Mouse (Mus musculus): ENCODE measurements around the gene Hist2h2be. TPM values are rescaled to one million over a fixed set of nuclear protein-coding genes. Genes with fewer than 3 reads are reported as not detected.
"Not testable (repeated sequence)": the region's sequence is repeated elsewhere in the genome, so short reads cannot be mapped to it uniquely, and the experiment has no call there.

Gene Hist2h2be
- polyA plus RNA-seq, 1 experiment from 2014 or later = 6.8 TPM

DNA sequence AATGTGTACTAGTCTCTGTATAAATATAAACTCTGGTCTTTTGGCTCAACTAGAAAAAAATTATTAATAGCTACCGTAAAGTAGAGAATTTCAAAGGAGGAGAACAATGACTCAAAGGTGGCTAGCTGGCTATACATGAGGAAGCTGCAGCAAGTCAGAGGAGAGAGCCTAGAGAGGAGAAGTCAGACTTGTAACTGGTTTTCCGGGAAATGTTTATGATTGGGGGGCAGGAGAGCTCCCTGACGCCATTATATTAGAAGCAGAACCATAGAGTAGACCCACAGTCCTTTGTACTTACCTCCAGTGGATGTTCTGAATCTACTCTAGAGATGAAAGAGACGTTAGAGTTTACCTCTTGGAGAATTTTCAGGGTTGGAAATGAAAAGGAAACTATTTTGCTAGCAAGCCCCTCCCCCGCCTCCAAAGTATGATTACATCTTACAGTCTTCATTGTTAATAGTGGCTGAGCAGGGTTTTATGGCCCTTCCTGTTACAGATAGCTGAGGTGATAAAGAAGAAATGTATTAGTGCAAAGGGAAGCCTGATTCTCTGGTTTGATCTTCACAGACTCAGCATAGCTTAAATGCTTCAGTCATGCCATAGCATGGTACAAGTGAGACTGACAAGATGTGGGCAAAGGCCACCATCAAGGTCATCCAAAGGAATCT lies 35.1 kb downstream of the Hist2h2be start:
- H3K27ac ChIP-seq = peak overlapping the region; percentile 36
- no peaks in the 10 kb centered on the region for H3K36me3 ChIP-seq (ENCODE audit: inconsistent target)
- no peaks in the 10 kb centered on the region for H3K79me2 ChIP-seq (ENCODE audit: inconsistent target)
- H3K4me3 ChIP-seq (ENCODE audit: inconsistent target) = no peak overlapping the region
- WGBS (ENCODE audit: missing documents) = 37% methylated on average over 5 of the region's 5 CpGs

DNA sequence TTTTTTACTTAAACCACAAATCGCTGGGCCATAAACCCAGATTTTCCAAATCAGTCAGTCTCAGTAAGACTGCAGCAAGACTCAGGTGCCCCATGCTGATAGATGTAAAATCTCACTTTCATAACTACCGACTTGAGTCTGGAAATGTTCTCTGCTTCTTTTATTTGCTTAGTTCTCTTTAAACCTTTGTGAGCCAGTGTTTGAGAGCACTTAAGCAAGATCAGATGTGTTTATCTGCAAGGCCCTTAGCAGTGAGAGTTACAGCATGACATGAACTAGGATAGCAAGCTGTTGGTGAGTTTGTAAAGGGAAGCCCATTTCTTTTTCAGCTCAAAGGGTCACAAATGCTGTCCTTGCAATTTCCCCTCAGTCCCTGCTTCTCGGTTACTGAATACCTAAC lies 36.3 kb downstream of the Hist2h2be start:
- H3K79me2 ChIP-seq (ENCODE audit: inconsistent target) = no peaks in the 10 kb centered on the region
- WGBS (ENCODE audit: missing documents) = 94% methylated on average over 3 of the region's 3 CpGs
- no peak overlapping the region for H3K4me3 ChIP-seq (ENCODE audit: inconsistent target)
- H3K27ac ChIP-seq = no peak overlapping the region
- no peaks in the 10 kb centered on the region for H3K36me3 ChIP-seq (ENCODE audit: inconsistent target)

DNA sequence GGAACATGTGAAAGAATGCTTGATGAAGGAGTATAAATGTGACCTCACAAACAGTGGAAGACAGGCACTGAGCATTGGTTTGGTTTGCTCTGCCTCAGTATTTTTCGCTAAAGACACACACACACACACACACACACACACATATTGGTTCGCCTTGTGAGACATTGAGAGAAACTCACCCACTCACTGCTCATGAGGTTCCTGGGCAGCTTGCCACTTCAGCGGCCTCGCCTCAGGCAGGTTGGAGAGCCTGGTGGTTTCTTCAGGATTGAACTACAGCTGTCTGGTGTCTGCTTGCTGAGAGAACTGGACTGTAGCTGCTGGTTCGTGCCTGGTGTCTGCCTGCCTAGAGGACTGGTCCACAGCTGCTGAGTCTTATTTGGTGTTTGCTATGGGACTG lies 39.3 kb downstream of the Hist2h2be start:
- no peaks in the 10 kb centered on the region; the same call in 1 of the 2 replicates for H3K79me2 ChIP-seq (ENCODE audit: inconsistent target)
- H3K36me3 ChIP-seq (ENCODE audit: inconsistent target) = no peaks in the 10 kb centered on the region
- H3K4me3 ChIP-seq (ENCODE audit: inconsistent target) = no peak overlapping the region
- H3K27ac ChIP-seq = no peak overlapping the region
- WGBS (ENCODE audit: missing documents) = 97% methylated on average over 5 of the region's 5 CpGs

DNA sequence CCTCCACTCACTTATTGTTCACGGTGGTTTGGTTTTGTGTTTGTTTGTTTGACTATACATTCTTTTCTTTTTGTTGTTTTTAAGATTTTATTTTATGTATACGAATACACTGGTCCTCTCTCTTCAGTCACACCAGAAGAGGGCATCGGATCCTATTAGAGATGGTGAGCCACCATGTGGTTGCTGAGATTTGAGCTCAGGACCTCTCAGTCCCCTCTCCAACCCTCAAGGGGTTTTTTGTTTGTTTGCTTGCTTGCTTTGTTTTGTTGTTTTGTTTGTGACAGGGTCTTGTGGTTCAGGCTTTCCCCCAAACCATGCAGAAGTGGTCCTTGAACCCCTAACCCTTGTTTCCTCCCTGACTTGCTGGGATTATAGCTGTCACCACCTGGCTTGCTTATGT lies 40.7 kb downstream of the Hist2h2be start:
- 100% methylated on average over 1 of the region's 3 CpGs for WGBS (ENCODE audit: missing documents)
- Histone ChIP-seq H3K27ac (peak overlapping the region; percentile 95), H3K4me3 (ENCODE audit: inconsistent target) (peak overlapping the region; percentile 51; the same call in 1 of the 2 replicates), H3K36me3 (ENCODE audit: inconsistent target) (no peaks in the 10 kb centered on the region), H3K79me2 (ENCODE audit: inconsistent target) (no peaks in the 10 kb centered on the region; the same call in 1 of the 2 replicates)

DNA sequence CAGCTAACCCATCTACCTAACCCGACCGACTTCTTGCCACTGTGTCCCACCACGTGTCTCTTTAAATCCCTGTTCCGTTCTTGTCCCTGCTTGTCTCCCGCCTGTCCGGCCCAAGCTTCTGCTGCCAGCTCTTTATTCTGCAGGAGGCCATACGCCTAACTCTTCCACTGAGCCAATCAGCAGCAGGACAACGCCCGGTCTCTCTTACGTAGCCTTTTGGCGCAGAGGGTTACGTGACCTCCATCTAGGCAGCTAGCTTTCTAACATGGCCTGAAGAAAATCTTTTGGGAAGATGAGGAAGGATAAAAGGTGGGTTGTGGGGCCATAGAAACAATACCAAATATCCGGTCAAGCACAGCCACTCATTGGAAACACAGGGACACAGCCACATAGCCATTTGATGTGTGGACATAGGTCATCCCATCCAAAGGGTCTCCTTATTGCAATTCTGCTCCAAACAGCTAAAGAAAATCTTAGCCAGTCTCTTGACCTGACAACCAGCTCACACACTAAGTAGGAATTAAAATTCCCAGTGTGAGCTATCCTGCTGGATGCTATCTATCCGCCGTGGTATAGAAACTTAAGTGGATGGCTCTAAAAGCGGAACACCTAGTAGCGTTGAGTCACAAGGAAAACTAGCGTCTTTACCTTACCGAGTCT lies 41.4 kb downstream of the Hist2h2be start:
- Histone ChIP-seq H3K79me2 (ENCODE audit: inconsistent target) (no peaks in the 10 kb centered on the region; the same call in 1 of the 2 replicates), H3K27ac (peak overlapping the region; percentile 95), H3K36me3 (ENCODE audit: inconsistent target) (no peaks in the 10 kb centered on the region), H3K4me3 (ENCODE audit: inconsistent target) (peak overlapping the region; percentile 51)
- WGBS (ENCODE audit: missing documents) = 2% methylated on average over 19 of the region's 19 CpGs

DNA sequence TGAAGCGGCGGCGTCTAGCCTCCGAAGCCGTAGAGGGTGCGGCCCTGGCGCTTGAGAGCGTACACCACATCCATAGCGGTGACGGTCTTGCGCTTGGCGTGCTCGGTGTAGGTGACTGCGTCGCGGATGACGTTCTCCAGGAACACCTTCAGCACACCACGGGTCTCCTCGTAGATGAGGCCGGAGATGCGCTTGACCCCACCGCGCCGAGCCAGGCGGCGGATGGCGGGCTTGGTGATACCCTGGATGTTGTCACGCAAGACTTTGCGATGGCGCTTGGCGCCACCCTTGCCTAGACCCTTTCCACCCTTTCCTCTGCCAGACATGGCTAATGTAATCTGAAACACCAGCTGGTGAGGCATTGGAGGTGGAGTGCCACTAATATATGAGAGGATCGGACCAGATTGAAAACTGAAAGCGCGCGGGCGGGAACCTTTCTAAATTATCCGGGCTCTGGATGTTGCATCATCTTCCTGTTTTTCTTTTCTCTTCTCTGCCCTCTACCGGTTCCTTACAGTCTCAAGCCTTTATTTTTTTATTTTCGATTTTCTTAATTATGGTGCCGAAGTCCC lies 42.1 kb downstream of the Hist2h2be start, which contains the start of gene Hist2h4:
Gene Hist2h4, minus strand, starts transcription at position 333 of the 572 bp plus-strand sequence.
- whole genome bisulfite sequencing (ENCODE audit: missing documents) = 1% methylated on average over 40 of the region's 40 CpGs
- Histone ChIP-seq H3K4me3 (ENCODE audit: inconsistent target) (peak within 1 kb of the TSS; percentile 51), H3K36me3 (ENCODE audit: inconsistent target) (no peaks in the 10 kb centered on the region), H3K27ac (peak within 1 kb of the TSS; percentile 95), H3K79me2 (ENCODE audit: inconsistent target) (no peaks in the 10 kb centered on the region; the same call in 1 of the 2 replicates)

DNA sequence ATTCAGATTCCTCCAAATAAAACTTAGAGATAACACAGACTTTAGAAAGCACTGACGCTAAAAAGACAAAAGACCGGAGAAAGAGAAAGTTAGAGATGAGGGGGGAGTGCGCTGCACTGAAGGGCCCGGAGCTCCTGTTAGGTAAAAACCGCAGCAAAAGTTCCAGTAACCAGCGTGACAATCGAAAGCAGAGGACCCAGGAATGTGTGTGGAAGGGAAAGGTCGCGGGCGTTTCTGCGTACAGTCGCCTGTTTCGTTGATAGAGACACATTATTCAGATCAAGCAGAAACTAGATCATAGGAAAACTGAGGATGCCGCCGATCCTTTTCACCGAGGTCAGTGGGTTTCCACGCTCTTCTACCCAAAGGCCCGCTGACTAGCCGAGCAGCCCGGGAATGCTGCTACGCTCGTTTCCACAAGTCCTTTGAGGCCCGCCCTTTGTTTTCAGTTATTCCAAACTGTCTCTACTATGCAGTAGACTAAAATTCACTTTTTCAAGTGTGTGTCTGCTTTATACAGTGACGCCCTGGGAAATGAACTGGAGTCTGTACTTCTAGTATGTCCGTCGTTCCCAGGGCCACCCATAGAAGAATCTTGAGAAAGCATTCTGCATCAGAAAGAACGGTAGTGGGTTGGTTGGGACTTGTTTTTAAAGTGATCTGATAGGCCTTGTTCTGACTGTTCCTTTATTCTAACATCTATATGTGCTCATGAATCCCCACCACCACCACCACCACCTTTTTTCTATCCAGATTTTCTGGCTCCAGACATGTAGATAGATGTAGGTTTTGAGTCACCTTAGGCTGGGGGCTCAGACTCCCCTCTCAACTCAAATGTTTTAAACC lies 42.9 kb downstream of the Hist2h2be start:
- Histone ChIP-seq H3K4me3 (ENCODE audit: inconsistent target) (peak overlapping the region; percentile 51), H3K27ac (peak overlapping the region; percentile 95), H3K36me3 (ENCODE audit: inconsistent target) (no peaks in the 10 kb centered on the region), H3K79me2 (ENCODE audit: inconsistent target) (no peaks in the 10 kb centered on the region; the same call in 1 of the 2 replicates)
- 3% methylated on average over 25 of the region's 27 CpGs for WGBS (ENCODE audit: missing documents)

DNA sequence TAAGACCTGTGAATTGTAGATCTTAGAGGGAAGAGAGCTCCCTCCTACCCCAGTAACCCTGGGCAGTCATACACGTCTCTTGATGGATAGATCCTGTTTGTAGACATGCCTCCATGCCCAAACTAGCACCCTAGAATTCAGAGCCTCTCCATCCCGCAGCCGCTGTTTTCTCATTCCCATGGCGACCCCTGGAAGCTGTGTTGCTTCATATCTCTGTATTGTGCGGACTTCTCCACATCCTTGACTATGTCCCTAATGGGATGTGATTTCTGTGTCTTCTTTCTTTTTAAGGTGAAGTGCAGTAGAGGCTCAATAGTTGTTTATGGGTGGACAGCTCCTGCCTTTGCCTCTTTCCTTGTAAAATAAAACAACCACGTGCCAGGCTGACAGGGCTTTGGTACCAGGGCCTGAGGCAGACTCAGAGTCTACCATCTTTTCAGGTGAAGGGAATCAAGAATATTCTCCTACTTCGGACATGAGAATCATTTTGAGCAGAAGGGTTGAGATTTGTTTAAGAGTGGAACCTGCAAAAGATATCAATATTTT lies 43.6 kb downstream of the Hist2h2be start:
- H3K36me3 ChIP-seq (ENCODE audit: inconsistent target) = no peaks in the 10 kb centered on the region
- peak overlapping the region; percentile 51; the same call in 1 of the 2 replicates for H3K4me3 ChIP-seq (ENCODE audit: inconsistent target)
- 71% methylated on average over 7 of the region's 7 CpGs for WGBS (ENCODE audit: missing documents)

DNA sequence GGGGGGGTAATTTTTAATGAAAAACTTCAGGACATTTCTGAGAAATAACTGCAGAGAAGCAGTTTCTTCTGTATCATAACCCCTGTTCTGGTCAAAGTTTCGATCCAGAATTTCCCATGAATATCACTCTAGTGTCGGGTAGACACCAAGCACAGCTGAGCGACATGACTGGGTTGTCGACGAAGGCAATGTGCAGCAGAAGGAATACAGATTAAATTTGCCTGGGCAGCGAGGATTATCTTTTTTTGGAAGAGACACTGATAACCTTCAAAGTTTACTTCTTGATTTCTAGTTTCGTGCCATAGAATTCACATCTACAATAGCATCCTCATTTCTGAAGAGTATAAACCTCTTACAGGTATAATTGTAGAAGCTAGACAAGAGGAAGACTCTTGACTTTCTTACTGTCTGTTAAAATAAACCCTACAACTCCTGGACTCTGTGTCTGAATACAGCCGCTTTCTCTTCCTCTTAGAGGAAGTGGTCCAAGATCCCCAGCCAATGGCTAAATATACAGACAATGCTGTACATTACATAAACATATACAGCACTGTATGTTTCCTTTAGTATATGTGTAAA lies 45.3 kb downstream of the Hist2h2be start:
- no peaks in the 10 kb centered on the region; the same call in 1 of the 2 replicates for H3K79me2 ChIP-seq (ENCODE audit: inconsistent target)
- WGBS (ENCODE audit: missing documents) = 77% methylated on average over 8 of the region's 8 CpGs
- H3K4me3 ChIP-seq (ENCODE audit: inconsistent target) = no peak overlapping the region
- no peaks in the 10 kb centered on the region for H3K36me3 ChIP-seq (ENCODE audit: inconsistent target)
- H3K27ac ChIP-seq = no peak overlapping the region

More for the DNA sequence above, 43.6 kb downstream of the Hist2h2be start:
- H3K79me2 ChIP-seq (ENCODE audit: inconsistent target) = no peaks in the 10 kb centered on the region; the same call in 1 of the 2 replicates
- peak overlapping the region; percentile 95 for H3K27ac ChIP-seq

DNA sequence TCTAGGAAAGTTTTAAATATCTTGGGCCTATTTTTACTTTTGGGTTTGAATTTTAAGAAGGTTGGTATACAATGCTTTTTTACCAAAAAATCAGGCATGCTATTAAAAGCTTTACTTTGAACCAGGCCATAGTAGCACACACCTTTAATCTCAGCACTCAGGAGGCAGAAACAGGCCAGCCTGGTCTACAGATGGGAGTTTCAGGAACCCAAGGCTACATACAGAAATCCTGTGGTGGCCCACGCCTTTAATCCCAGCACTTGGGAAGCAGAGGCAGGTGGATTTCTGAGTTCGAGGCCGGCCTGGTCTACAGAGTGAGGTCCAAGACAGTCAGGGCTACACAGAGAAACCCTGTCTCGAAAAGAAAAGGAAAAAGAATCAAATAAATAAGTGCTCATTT lies 46.6 kb downstream of the Hist2h2be start:
- peak overlapping the region; percentile 88 for H3K27ac ChIP-seq
- no peaks in the 10 kb centered on the region; the same call in 1 of the 2 replicates for H3K79me2 ChIP-seq (ENCODE audit: inconsistent target)
- no peaks in the 10 kb centered on the region for H3K36me3 ChIP-seq (ENCODE audit: inconsistent target)
- 72% methylated on average over 4 of the region's 4 CpGs for WGBS (ENCODE audit: missing documents)
- no peak overlapping the region for H3K4me3 ChIP-seq (ENCODE audit: inconsistent target)

DNA sequence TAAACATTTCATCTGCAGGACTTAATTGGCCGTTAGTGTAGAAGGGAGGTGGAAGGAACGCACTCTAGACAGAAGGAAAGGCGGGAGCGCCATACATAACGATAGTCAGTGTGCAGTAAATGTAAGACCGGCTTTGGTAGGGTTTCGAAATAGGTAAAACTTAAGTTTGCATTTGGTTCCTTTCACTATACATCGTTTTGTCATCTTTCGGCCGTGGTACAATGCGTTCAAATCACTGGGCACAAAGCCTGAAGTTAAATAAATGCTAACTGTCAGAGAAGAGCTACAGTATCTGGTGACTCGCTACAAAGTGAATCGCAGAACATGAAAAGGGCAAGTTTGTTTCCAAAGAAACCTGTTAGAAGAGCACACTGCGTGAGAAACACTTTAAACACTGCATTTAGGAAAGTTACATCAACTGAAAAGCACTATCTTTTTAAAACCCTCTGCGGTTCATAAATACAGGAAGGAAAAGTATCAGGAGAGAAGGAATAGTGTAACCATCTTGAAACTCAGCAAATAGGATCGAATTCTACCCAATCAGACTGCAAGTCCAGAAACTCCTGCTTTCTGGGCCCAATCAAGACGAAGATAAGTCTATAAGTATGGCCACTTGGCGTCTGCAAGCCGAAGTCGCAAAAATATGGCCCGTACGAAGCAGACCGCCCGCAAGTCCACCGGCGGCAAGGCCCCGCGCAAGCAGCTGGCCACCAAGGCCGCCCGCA lies 47.3 kb downstream of the Hist2h2be start, which contains the start of gene Hist2h3b:
Gene Hist2h3b, plus strand, starts transcription at position 604 of the 725 bp plus-strand sequence.
- H3K36me3 ChIP-seq (ENCODE audit: inconsistent target) = no peaks in the 10 kb centered on the region
- H3K79me2 ChIP-seq (ENCODE audit: inconsistent target) = no peaks in the 10 kb centered on the region; the same call in 1 of the 2 replicates
- H3K27ac ChIP-seq = peak within 1 kb of the TSS; percentile 92
- 23% methylated on average over 22 of the region's 30 CpGs for WGBS (ENCODE audit: missing documents)
- H3K4me3 ChIP-seq (ENCODE audit: inconsistent target) = peak within 1 kb of the TSS; percentile 44

DNA sequence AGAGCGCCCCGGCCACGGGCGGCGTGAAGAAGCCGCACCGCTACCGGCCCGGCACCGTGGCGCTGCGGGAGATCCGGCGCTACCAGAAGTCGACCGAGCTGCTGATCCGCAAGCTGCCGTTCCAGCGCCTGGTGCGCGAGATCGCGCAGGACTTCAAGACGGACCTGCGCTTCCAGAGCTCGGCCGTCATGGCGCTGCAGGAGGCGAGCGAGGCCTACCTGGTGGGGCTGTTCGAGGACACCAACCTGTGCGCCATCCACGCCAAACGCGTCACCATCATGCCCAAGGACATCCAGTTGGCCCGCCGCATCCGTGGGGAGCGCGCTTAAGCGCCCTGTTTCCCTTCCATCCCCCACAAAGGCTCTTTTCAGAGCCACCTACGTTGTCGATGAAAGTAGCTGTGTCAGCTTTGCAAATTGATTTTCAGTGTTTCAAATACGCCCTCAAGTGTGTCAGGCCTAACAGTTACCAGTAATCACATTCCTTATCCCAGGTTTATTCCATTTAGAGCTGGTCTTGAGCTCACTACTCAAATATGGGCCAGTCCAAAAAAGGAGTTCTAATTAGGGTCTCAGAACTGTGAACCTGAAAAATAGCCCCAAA lies 48.0 kb downstream of the Hist2h2be start:
- Histone ChIP-seq H3K27ac (peak overlapping the region; percentile 92), H3K4me3 (ENCODE audit: inconsistent target) (peak overlapping the region; percentile 44)
- H3K79me2 ChIP-seq (ENCODE audit: inconsistent target); H3K36me3 ChIP-seq (ENCODE audit: inconsistent target): not testable (repeated sequence)
- WGBS (ENCODE audit: missing documents) = 0% methylated on average over 7 of the region's 44 CpGs
